Mouse (Mus musculus): ENCODE measurements around the gene Soga3.

The Soga3 gene

GRCm38 (mm10) chr10:29208735-29209134 lies 65.1 kb downstream of the Soga3 start:
- no peak for DNase-seq

DNA sequence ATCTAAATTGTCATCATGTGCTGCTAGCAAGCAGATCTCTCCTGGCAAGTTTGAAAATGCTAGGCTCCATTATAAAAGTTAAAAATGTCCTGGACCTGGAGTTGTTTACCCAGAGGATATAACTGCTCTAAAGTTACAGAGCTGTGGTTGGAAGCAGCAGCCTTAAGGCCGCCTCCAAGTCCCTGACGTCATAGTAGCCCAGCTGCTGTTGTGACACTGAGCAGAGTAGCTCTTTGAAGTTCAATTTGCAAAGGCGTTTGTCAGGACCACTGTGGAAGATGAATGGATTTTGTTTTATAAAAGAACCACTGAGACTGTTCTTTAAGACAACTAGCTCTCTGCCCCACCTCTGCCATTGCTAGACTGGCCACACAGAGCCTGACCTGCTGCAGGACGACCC lies 67.8 kb downstream of the Soga3 start, which contains the start of gene 9330159F19Rik:
9330159F19Rik (plus strand) TSS at position 154 of the 400 bp plus-strand sequence.
- no peak for DNase-seq

DNA sequence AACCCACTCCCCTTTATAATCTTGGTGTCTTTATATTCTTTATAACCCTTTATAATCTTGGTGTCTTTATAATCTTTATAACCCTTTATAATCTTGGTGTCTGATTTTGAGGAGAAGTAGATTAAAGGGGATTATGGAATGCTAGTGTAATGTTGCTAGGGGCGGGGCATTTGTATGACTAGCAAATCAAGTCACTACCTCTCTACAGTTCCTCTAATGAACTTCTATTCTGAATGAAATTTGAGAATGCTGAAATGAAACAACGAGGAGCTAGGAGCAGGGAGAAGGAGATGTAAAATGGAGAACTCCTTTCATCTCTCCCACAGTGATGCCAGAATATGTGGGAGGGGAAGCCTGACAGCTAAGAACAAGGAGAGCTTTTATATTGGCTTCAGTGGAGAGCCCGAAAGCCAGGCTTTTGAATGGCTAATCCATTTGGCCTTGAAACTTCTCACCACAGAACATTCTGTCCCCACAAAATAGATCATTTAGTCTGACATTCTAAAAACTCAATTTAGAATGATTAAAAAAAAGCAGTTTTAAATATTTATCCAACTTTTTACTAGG lies 70.0 kb downstream of the Soga3 start:
- DNase-seq: no peak

GRCm38 (mm10) chr10:29216957-29217356 lies 73.3 kb downstream of the Soga3 start:
- no peak for DNase-seq

GRCm38 (mm10) chr10:29217451-29217850 lies 73.8 kb downstream of the Soga3 start:
- DNase-seq: no peak

DNA sequence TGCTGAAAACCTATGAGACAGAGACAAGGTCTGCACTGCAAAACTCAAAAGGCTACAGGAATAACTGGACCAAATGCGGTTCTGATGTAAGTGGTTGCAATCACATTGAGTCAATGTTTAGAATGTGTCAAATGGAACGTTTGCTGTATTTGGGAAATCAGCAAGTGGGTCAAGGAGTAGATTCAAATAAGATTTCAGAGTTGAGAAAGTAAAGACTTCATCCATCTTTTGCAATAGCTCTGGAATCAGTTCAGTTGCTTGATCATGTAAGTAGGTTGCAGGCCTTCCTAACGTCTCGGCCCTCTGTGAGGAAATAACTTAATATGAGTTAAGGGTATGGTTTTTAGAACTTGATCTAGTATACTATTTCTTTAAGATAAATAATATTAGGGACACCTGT lies 81.7 kb downstream of the Soga3 start:
- no peak for DNase-seq

DNA sequence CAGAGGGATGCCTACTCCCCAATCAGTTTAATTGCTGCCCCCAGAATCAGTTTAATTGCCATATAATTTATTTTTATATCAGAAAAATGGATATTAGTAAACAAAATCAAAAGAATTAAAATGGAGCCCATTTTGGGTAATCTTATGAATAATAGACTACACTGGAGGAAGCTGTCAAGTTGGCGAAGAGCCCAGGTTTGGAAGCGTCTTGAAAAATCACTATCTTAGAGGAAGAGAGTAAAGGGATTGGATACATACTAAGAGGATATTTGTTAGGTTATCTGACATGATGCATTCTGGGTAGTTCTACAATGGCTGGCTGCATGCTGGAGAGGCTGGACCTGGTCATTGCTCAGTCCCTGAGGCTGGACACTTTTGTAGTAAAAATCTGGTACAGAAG lies 87.6 kb downstream of the Soga3 start:
- peak; percentile 13 to 22 for DNase-seq

Measured in cerebellum, adult 18-20 months (tissue).